In the genomic region with DNA sequence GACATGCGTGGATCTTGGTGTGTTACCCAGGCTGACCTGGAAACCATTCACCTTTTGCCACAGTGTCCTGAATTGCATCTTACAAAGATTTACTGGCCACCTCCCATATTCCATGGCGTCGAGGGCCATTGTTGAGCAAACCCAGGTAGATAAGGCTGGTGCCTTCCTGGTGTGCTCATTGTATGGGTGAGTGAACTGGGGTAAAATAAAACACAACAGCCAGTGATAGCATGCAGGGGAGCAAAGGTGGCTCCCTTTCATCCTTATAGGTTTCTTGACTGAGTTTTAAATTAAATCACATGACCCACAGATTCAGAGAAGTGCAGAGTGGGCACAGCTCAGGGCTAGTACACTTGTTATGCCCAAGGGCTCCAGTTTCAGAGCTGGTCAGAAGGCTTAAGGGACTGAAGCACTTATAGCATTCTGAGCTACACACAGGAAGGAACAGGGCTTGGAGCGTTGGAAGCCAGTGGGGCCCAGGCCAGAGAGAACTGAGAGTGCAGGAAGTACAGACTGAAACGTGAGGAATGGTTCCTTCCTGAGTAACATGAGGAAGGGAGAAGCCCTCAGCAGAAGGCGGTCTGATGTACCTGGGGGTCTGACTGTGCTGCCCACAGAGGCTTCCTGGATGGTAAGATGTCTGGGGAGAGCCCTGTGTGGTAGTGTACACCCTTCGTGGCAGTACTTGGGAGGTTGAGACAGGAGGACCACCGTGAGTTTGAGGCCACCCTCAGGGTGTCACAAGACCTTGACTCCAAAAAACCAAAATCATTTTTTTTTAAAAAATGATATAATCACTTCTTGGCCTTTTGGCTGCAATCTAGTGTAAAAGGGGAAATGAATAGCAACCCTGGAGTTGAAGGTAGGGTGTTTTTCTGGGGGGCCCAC, we compare ENCODE assay signal across 14 mouse cellular contexts. TPM values are rescaled to one million over a fixed set of nuclear protein-coding genes. Genes with fewer than 3 reads are reported as not detected.
DNase-seq lines count a peak whose midpoint lies in the region; ATAC-seq lines count a peak whose summit lies in the region.
"Had no signal": no experiment of that assay in that cellular context is flagged by ENCODE, and none has a peak within 500 bp of the region (broad histone marks: within the 10 kb centered on the region; RNA-seq: fewer than 3 reads in every experiment).

No protein-coding gene starts in this region.

- WGBS in heart, embryonic 10.5 days, result 67% methylated on average over 8 of the region's 8 CpGs
- 56% methylated on average over 8 of the region's 8 CpGs for WGBS in kidney, embryonic 16.5 days
- WGBS in intestine, embryonic 16.5 days, result 61% methylated on average over 8 of the region's 8 CpGs

- DNase-seq in heart, embryonic 10.5 days (ENCODE audit: low spot score), result no peak
- DNase-seq in heart, postnatal 4 days, result no peak
- DNase-seq in kidney, postnatal 25 days, result no peak
- peak; percentile 28 for DNase-seq in 416B (ENCODE audit: low read depth)
- DNase-seq in Muller cell, postnatal 12 days (ENCODE audit: inconsistent ontology term), result no peak
- DNase-seq in right cerebral cortex, postnatal 25 days, result no peak
- DNase-seq: cerebellum, postnatal 10 days; gastrocnemius, postnatal 14 days; right cerebral cortex, postnatal 14 days had no signal

- H3K9me3 ChIP-seq in heart, embryonic 10.5 days, result no peaks in the 10 kb centered on the region
- H3K9me3 ChIP-seq in kidney, embryonic 16.5 days (ENCODE audit: low read length), result no peaks in the 10 kb centered on the region
- H3K9me3 ChIP-seq in intestine, embryonic 16.5 days (ENCODE audit: control insufficient read depth, low read length), result no peaks in the 10 kb centered on the region
- H3K9me3 ChIP-seq: hindbrain, embryonic 15.5 days; limb, embryonic 12.5 days had no signal

- H3K36me3 ChIP-seq in heart, embryonic 10.5 days, result no peaks in the 10 kb centered on the region
- no peaks in the 10 kb centered on the region for H3K36me3 ChIP-seq in kidney, embryonic 16.5 days (ENCODE audit: insufficient read depth, low read length)
- H3K36me3 ChIP-seq in intestine, embryonic 16.5 days (ENCODE audit: control insufficient read depth, insufficient read depth, low read length), result no peaks in the 10 kb centered on the region
- H3K36me3 ChIP-seq: hindbrain, embryonic 15.5 days; limb, embryonic 12.5 days had no signal

- peaks cover 11% of the 10 kb centered on the region; the same call in 1 of the 2 replicates for H3K27me3 ChIP-seq in heart, embryonic 10.5 days (ENCODE audit: insufficient read depth, poor library complexity, severe bottlenecking)
- no peaks in the 10 kb centered on the region for H3K27me3 ChIP-seq in kidney, embryonic 16.5 days (ENCODE audit: insufficient read depth, low read length)
- no peaks in the 10 kb centered on the region for H3K27me3 ChIP-seq in intestine, embryonic 16.5 days (replicated peaks; ENCODE audit: control insufficient read depth, insufficient read depth, low read length)
- H3K27me3 ChIP-seq: hindbrain, embryonic 15.5 days; limb, embryonic 12.5 days had no signal

- H3K9ac ChIP-seq in kidney, embryonic 16.5 days (replicated peaks; ENCODE audit: low read length), result 0 out of 2 replicates have a peak overlapping the region, but pooled peaks have one; percentile 13
- 0 out of 2 replicates have a peak overlapping the region, but pooled peaks have one; percentile 1 for H3K9ac ChIP-seq in intestine, embryonic 16.5 days (ENCODE audit: low read depth, low read length)
- H3K9ac ChIP-seq: hindbrain, embryonic 15.5 days; limb, embryonic 12.5 days had no signal

- ATAC-seq in kidney, embryonic 16.5 days (ENCODE audit: low FRiP score, low TSS enrichment), result no peak; the same call in 1 of the 2 replicates
- ATAC-seq in intestine, embryonic 16.5 days, result peak; percentile 85

- H3K4me1 ChIP-seq in heart, embryonic 10.5 days, result peaks cover 18% of the 10 kb centered on the region
- H3K4me1 ChIP-seq in kidney, embryonic 16.5 days (ENCODE audit: insufficient read depth, low read length), result peaks cover 17% of the 10 kb centered on the region
- H3K4me1 ChIP-seq in intestine, embryonic 16.5 days (ENCODE audit: control insufficient read depth, insufficient read depth, low read length), result peaks cover 16% of the 10 kb centered on the region

- peak overlapping the region; percentile 31 for H3K27ac ChIP-seq in heart, embryonic 10.5 days
- no peak overlapping the region for H3K27ac ChIP-seq in kidney, embryonic 16.5 days (ENCODE audit: low read length)
- peak overlapping the region; percentile 79 for H3K27ac ChIP-seq in intestine, embryonic 16.5 days (ENCODE audit: low read length)
- H3K27ac ChIP-seq: limb, embryonic 12.5 days; macrophage had no signal

- no peak overlapping the region for H3K4me3 ChIP-seq in heart, embryonic 10.5 days
- no peak overlapping the region for H3K4me3 ChIP-seq in kidney, embryonic 16.5 days (ENCODE audit: low read length)
- no peak overlapping the region for H3K4me3 ChIP-seq in intestine, embryonic 16.5 days (ENCODE audit: low read length)
- H3K4me3 ChIP-seq: hindbrain, embryonic 15.5 days; limb, embryonic 12.5 days had no signal

- no peak overlapping the region for H3K4me2 ChIP-seq in kidney, embryonic 16.5 days (replicated peaks; ENCODE audit: low read depth, low read length)
- no peak overlapping the region for H3K4me2 ChIP-seq in intestine, embryonic 16.5 days (ENCODE audit: low read depth, low read length)
- H3K4me2 ChIP-seq: hindbrain, embryonic 15.5 days; limb, embryonic 12.5 days had no signal

RNA-seq across cellular contexts. Expression of a gene that starts 14.3 kb away (rescaled TPM):
- polyA plus RNA-seq in heart, embryonic 10.5 days (2016; fragmentation: Nextera tagmentation; extraction: Ambion mirVana), result 7.8 and 8.9 TPM in 2 replicates
- total RNA-seq in heart, postnatal 4 days (2021), result 10 to 100 TPM; 14.3 to 16.1 TPM
- polyA plus RNA-seq in kidney, embryonic 16.5 days (2015; fragmentation: Nextera tagmentation; extraction: Ambion mirVana), result 17.7 and 23.7 TPM in 2 replicates
- 14.9 and 16.3 TPM in 2 replicates for polyA plus RNA-seq in intestine, embryonic 16.5 days (2015; fragmentation: Nextera tagmentation; extraction: Ambion mirVana)

RNA-seq across cellular contexts. Expression of a gene that starts 57.1 kb away (rescaled TPM):
- polyA plus RNA-seq in heart, embryonic 10.5 days (2016; fragmentation: Nextera tagmentation; extraction: Ambion mirVana), result 830 and 1,266 TPM in 2 replicates
- total RNA-seq in heart, postnatal 4 days (2021), result 1,000 to 10,000 TPM; 1,640 to 1,742 TPM
- polyA plus RNA-seq in kidney, embryonic 16.5 days (2015; fragmentation: Nextera tagmentation; extraction: Ambion mirVana), result 782 and 850 TPM in 2 replicates
- 540 and 585 TPM in 2 replicates for polyA plus RNA-seq in intestine, embryonic 16.5 days (2015; fragmentation: Nextera tagmentation; extraction: Ambion mirVana)
